Mouse (Mus musculus): ENCODE data around the gene Mgat5.

DNA sequence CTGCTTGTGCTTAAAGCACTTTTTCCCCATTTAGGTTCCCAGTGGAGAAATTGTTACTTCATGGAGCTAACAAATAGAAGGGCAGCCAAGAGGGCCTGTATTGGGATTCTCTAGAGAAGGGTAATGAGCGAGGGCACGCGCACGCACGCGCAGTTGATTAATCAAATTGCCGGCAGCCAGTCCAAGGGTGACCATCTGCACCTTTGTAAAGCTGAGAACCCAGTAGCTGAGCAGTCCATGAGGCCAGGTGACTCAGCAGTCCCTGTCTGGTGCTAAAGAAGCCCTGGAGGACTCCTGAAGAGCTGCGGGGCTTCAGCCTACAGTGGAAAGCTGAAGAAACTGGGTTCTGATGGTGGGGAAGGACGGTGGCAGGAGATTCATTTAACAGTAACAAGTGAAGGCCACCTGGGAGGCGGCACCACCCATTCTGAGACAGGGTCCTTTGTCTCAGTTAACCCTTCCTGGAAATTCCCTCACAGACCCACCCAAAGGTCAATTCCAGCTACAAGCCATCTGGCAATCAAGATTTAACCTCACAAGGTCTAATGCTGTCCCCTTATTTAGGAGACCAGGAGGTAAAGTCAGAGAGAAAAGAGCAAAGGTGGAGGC lies 302.3 kb downstream of the Mgat5 start:
- TF ChIP-seq POLR2A (IDR thresholded peaks at IDR 0.05; ENCODE audit: borderline replicate concordance, low read depth, low read length) (no peak), CTCF (IDR thresholded peaks at IDR 0.05; ENCODE audit: low read depth, low read length) (no peak)
